Mouse (Mus musculus): Measurements from ENCODE around the gene Zfp385c.
A peak's percentile ranks its signal among the peaks of the same experiment; 100 is the strongest.
"Not testable (repeated sequence)": the region's sequence is repeated elsewhere in the genome, so short reads cannot be mapped to it uniquely, and the experiment has no call there.

Gene Zfp385c

GRCm38 (mm10) chr11:100690389-100690788 lies 1.9 kb downstream of the Zfp385c start:
- ATAC-seq (ENCODE audit: low TSS enrichment) = peak; percentile 23; the same call in 1 of the 2 replicates

GRCm38 (mm10) chr11:100688443-100688842 lies 3.8 kb downstream of the Zfp385c start:
- ATAC-seq (ENCODE audit: low TSS enrichment) = no peak

- no peak for ATAC-seq (ENCODE audit: low TSS enrichment)
Observed at GRCm38 (mm10) chr11:100687265-100687664, 5.0 kb downstream of the Zfp385c start.

GRCm38 (mm10) chr11:100685371-100685770 lies 6.9 kb downstream of the Zfp385c start:
- ATAC-seq (ENCODE audit: low TSS enrichment) = no peak

- no peak for ATAC-seq (ENCODE audit: low TSS enrichment)
Observed at GRCm38 (mm10) chr11:100684084-100684483, 8.2 kb downstream of the Zfp385c start.

DNA sequence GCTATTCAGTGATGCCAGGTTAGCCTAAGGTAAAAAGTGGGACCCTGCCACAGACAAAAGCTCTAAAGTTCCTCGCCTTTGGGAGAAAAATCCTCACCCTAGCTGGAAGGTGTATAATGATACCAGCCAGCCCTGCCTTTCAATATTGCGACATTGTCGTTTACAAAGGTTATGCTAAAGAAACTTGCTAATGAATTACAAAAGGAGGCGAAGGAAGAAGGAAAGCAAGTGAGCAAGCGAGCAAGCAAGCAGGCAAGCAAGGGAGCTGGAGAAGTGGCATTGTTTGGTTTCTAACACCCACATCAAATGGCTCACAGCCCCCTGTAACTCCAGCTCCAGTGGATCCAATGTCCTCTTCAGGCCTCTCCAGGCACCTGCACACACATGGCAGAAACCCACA lies 9.7 kb downstream of the Zfp385c start:
- ATAC-seq (ENCODE audit: low TSS enrichment) = no peak

GRCm38 (mm10) chr11:100681826-100682225 lies 10.4 kb downstream of the Zfp385c start:
- no peak for ATAC-seq (ENCODE audit: low TSS enrichment)

- ATAC-seq (ENCODE audit: low TSS enrichment) = no peak
Observed at GRCm38 (mm10) chr11:100677810-100678209, 14.4 kb downstream of the Zfp385c start.

GRCm38 (mm10) chr11:100673169-100673568 lies 19.1 kb downstream of the Zfp385c start:
- peak; percentile 41; the same call in 1 of the 2 replicates for ATAC-seq (ENCODE audit: low TSS enrichment)

GRCm38 (mm10) chr11:100671956-100672355 lies 20.3 kb downstream of the Zfp385c start:
- ATAC-seq (ENCODE audit: low TSS enrichment) = no peak

- ATAC-seq (ENCODE audit: low TSS enrichment) = no peak
Observed at GRCm38 (mm10) chr11:100671049-100671448, 21.2 kb downstream of the Zfp385c start.

- no peak for ATAC-seq (ENCODE audit: low TSS enrichment)
Observed at GRCm38 (mm10) chr11:100659806-100660205, 32.4 kb downstream of the Zfp385c start.

GRCm38 (mm10) chr11:100656458-100656857 lies 35.8 kb downstream of the Zfp385c start:
- ATAC-seq (ENCODE audit: low TSS enrichment) = no peak

DNA sequence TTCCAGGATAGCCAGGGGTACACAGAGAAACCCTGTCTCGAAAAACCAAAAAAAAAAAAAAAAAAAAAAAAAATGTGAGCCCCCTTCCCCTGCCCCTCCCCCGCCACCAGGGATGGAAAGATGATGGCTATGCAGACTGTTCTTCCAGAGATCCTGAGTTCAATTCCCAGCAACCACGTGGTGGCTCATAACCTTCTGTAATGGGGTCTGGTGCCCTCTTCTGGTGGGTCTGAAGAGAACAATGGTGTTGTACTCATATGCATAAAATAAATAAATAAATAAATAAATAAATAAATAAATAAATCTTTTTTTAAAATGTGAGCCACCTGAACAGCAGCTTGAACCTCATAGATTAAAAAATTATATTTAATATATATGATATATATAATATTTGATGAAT lies 36.7 kb downstream of the Zfp385c start:
- not testable (repeated sequence) for ATAC-seq (ENCODE audit: low TSS enrichment)

DNA sequence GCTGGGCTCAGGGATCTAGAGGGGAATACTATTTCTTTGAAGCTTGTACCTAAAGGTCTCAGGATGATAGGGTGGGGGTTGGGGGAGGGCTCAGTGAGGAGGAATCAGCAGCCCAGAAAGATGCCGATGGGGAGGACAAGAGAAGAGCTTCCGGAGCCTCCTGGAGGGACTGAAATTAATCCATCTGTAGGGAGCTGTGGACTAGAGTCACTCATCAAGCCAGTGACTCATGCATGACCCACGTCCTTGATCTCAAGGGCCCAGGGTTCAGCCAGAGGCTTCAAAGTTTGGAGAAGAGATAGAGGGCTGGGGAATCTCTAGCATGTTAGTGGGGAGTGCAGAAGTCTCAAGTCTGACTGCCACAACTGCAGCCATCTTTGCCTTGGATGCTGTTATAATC lies 40.5 kb downstream of the Zfp385c start:
- no peak for ATAC-seq (ENCODE audit: low TSS enrichment)

- no peak for ATAC-seq (ENCODE audit: low TSS enrichment)
Observed at GRCm38 (mm10) chr11:100651205-100651604, 41.0 kb downstream of the Zfp385c start.

GRCm38 (mm10) chr11:100648405-100648804 lies 43.9 kb downstream of the Zfp385c start:
- ATAC-seq (ENCODE audit: low TSS enrichment) = no peak

DNA sequence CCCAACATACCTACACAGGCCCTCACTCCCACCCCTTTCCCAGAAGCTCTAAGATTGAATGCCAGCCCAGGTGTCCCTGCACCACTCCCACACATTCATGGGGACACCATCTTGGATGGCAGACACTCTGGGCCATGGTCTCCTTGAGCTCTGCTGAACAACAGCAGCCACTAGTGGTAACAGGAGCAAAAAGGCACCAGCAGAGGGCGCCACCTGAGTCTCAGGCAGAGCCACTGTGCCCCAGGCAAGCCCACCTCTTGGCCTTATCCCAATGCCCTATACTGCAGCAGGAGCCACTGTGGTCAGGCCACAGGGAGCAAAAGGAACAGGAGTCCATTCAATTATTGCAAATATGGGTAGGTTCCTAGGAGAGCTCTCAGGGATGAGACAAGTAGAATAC lies 46.0 kb downstream of the Zfp385c start:
- no peak for ATAC-seq (ENCODE audit: low TSS enrichment)

DNA sequence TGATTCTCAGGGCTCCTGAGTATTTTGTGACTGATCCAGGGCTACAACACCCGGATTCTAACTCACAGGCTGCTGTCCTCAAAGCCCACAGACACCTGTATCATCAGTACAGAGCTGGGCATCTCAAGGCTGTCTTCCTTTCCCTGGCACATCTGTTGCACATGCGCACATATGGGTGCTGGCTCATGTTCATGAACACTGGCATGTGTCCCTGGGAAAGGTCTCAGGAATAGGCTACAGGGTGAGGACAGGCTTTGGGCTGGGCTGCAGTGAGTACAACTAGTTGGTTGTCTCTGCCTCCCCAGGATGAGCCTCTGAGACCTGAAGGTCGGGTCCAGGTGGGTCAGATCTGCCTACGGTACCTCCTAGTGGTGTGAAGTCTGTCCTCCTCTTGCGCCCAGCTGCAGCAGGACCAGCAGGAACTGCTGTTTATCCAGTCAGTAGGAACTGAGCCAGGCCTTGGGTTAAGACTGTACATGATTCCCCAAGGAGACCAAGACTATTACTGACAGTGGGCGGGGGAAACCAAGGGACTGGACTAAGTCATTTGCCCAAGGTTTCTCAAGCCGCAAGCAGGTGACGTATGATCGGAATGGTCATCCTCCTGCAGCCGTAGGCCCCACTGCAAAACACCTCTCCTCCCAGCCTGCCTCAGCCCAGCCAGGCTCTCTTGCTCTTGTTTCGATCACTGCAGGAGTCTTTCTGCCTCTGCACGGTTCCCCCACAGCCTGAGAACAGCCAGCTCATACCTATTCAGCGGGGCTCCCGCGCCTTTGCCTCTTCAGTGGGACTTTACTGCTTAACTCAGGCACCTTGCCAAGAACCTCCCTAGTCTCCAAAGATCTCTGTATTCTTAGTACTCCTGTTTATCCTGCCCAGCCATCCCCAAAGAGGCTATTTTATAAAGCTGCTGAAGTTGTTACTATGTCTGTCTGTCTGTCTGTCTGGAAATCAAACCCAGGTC lies 48.4 kb downstream of the Zfp385c start:
- ATAC-seq (ENCODE audit: low TSS enrichment) = no peak

GRCm38 (mm10) chr11:100640159-100640906 lies 51.9 kb downstream of the Zfp385c start:
- ATAC-seq (ENCODE audit: low TSS enrichment) = peak; percentile 95

- no peak for ATAC-seq (ENCODE audit: low TSS enrichment)
Observed at GRCm38 (mm10) chr11:100634530-100634929, 57.7 kb downstream of the Zfp385c start.

DNA sequence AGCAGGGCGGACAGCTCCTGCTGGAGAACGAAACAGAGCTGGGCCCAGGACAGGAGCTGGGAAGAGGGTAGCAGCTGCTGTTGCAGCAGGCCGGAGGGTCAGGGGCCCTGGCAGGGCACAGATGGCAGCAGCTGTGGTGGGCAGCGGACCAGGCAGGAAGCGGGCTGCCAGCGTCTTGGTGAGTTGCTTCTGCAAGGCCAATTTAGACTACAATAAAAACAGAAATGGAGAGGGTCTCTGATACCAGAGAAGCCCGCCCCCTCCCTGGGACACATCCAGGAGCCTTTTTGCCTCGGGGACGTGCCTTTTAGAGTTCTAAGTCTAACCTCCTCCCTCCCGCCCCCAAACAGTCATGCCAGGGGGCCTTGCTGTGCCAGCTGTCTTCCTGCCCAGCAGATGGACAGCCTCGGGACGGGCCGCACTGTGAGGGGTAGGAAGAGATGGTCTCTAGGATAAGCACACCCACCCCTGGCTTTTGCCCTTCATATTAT lies 63.3 kb downstream of the Zfp385c start:
- no peak for ATAC-seq (ENCODE audit: low TSS enrichment)

GRCm38 (mm10) chr11:100628056-100628455 lies 64.2 kb downstream of the Zfp385c start:
- no peak for ATAC-seq (ENCODE audit: low TSS enrichment)

All from frontal cortex, adult (tissue).